11 mouse cellular contexts compared by ENCODE assay signal in the genomic region with DNA sequence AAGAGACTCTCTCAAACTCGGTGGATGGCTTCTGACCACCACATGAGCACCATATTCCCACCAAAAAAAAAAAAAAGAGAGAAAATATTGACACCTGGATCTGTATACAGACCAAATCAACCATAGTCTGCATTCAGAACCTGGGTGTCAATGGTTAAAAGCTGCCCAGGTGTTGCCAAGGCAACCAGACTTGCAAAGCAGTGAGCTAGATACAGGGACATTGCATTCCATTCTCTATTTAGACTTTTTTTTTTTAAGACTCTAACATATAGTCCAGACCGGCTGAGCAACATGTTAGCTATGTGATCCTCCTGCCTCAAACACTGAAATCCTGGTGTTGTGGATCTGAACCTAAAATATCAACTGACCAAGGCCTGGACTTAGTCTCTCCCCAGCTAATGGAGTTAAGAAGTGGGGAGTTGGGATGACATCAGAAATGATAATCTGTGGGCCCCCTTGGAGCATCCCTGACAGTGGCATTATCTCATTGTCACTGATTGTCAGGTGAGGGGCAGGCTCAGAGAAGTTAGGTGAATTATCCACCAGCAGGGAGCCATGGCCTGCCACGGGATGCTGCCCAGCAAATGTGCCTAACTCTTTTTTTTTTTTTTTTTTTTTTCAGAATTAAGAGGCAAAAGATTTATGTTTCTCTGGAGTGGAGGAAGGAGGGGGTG.
A peak's percentile ranks its signal among the peaks of the same experiment; 100 is the strongest.
DNase-seq lines count a peak whose midpoint lies in the region; ATAC-seq lines count a peak whose summit lies in the region.
"Had no signal": no experiment of that assay in that cellular context is flagged by ENCODE, and none has a peak within 500 bp of the region (broad histone marks: within the 10 kb centered on the region; RNA-seq: fewer than 3 reads in every experiment).

No protein-coding gene starts in this region.

- no peak for DNase-seq in kidney, adult 8-10 months
- peak; percentile 29 for DNase-seq in MN1 (ENCODE audit: low spot score)
- DNase-seq in R1 (ENCODE audit: low read depth, low spot score), result peak; percentile 28
- peak; percentile 74 for DNase-seq in midbrain, embryonic 14.5 days
- no peak for DNase-seq in adrenal gland, adult (ENCODE audit: inconsistent age in 2 of 2, low spot score in 1 of 2)
- DNase-seq in cerebellum, postnatal 25 days, result no peak
- DNase-seq: gastrocnemius, adult 2 months; spleen, adult 18-20 months had no signal

- WGBS in kidney, embryonic 16.5 days, result 31% methylated on average over 3 of the region's 3 CpGs
- 16% methylated on average over 3 of the region's 3 CpGs for WGBS in midbrain, embryonic 14.5 days

- H3K36me3 ChIP-seq in kidney, embryonic 16.5 days (ENCODE audit: insufficient read depth, low read length), result no peaks in the 10 kb centered on the region
- no peaks in the 10 kb centered on the region for H3K36me3 ChIP-seq in midbrain, embryonic 14.5 days (ENCODE audit: control insufficient read depth, insufficient read depth, low read length)
- H3K36me3 ChIP-seq: G1E had no signal

- H3K9me3 ChIP-seq in kidney, embryonic 16.5 days (ENCODE audit: low read length), result no peaks in the 10 kb centered on the region
- no peaks in the 10 kb centered on the region for H3K9me3 ChIP-seq in midbrain, embryonic 14.5 days (ENCODE audit: control insufficient read depth, low read length)
- H3K9me3 ChIP-seq: G1E had no signal

- no peak overlapping the region for H3K27ac ChIP-seq in kidney, embryonic 16.5 days (ENCODE audit: low read length)
- no peak overlapping the region for H3K27ac ChIP-seq in midbrain, embryonic 14.5 days (replicated peaks; ENCODE audit: low read depth, low read length)
- H3K27ac ChIP-seq: gastrocnemius, adult 2 months; layer of hippocampus, adult 2 months had no signal

- no peaks in the 10 kb centered on the region for H3K27me3 ChIP-seq in kidney, embryonic 16.5 days (ENCODE audit: insufficient read depth, low read length)
- no peaks in the 10 kb centered on the region for H3K27me3 ChIP-seq in midbrain, embryonic 14.5 days (ENCODE audit: control insufficient read depth, insufficient read depth, low read length)

- no peak overlapping the region for H3K9ac ChIP-seq in kidney, embryonic 16.5 days (replicated peaks; ENCODE audit: low read length)
- no peak overlapping the region for H3K9ac ChIP-seq in midbrain, embryonic 14.5 days (replicated peaks; ENCODE audit: low read length)

- H3K4me3 ChIP-seq in kidney, embryonic 16.5 days (ENCODE audit: low read length), result no peak overlapping the region
- H3K4me3 ChIP-seq in midbrain, embryonic 14.5 days (replicated peaks; ENCODE audit: low read depth, low read length), result no peak overlapping the region
- H3K4me3 ChIP-seq: gastrocnemius, adult 2 months; layer of hippocampus, adult 2 months had no signal

- peak; percentile 32; the same call in 1 of the 2 replicates for ATAC-seq in kidney, embryonic 16.5 days (ENCODE audit: low FRiP score, low TSS enrichment)
- ATAC-seq in midbrain, embryonic 14.5 days (ENCODE audit: low FRiP score, low TSS enrichment), result peak; percentile 40; the same call in 1 of the 2 replicates

- H3K4me1 ChIP-seq in kidney, embryonic 16.5 days (ENCODE audit: insufficient read depth, low read length), result peaks cover 26% of the 10 kb centered on the region
- H3K4me1 ChIP-seq in midbrain, embryonic 14.5 days (ENCODE audit: control insufficient read depth, insufficient read depth, low read length), result peaks cover 10% of the 10 kb centered on the region

- no peak overlapping the region for H3K4me2 ChIP-seq in kidney, embryonic 16.5 days (replicated peaks; ENCODE audit: low read depth, low read length)
- no peak overlapping the region for H3K4me2 ChIP-seq in midbrain, embryonic 14.5 days (ENCODE audit: low read length)

Comparison
In these comparisons a context has a peak if more than half of its experiments do, and no peak if none do; other contexts are left out.
1. DNase-seq: peak in MN1 (single experiment), R1 (single experiment) and midbrain, embryonic 14.5 days (single experiment); none in kidney, adult 8-10 months (0 of 2), adrenal gland, adult (0 of 2) and cerebellum, postnatal 25 days (0 of 2).